Mouse (Mus musculus) midbrain, embryonic 10.5 days (tissue): ENCODE measurements around the gene Rbfox1. TPM values are rescaled to one million over a fixed set of nuclear protein-coding genes. Genes with fewer than 3 reads are reported as not detected.

Experiments
- DNase-seq: peaks from one replicate; pipeline ENCODE4 v3.0.0-alpha.2; 2017; ENCODE audit warnings: low spot score
- H3K27ac ChIP-seq: fragments of 300-500 bp; sonication (generic); replicated peaks from 2 replicates; pipeline ENCODE4 v1.5.1; 2016; ENCODE audit warnings: mild to moderate bottlenecking
- H3K27me3 ChIP-seq: fragments of 300-500 bp; sonication (generic); 2 replicates; pipeline ENCODE4 v1.6.1; 2016; ENCODE audit warnings: low read depth, mild to moderate bottlenecking; ENCODE audit not compliant: poor library complexity, severe bottlenecking
- H3K36me3 ChIP-seq: fragments of 300-500 bp; sonication (generic); 2 replicates; pipeline ENCODE4 v1.6.1; 2016; ENCODE audit warnings: mild to moderate bottlenecking, moderate library complexity
- H3K4me1 ChIP-seq: fragments of 300-500 bp; sonication (generic); 2 replicates; pipeline ENCODE4 v1.6.1; 2016
- H3K4me3 ChIP-seq: fragments of 300-500 bp; sonication (generic); 2 replicates; pipeline ENCODE4 v1.5.1; 2016; ENCODE audit warnings: mild to moderate bottlenecking, moderate library complexity
- H3K9me3 ChIP-seq: fragments of 300-500 bp; sonication (generic); replicated peaks from 2 replicates; pipeline ENCODE4 v1.6.1; 2016; ENCODE audit warnings: mild to moderate bottlenecking
- WGBS: fragments of 180-500 bp; shearing (Covaris S2); methylation state at CpG from one replicate; pipeline ENCODE4 v1.1.7; 2016; 5-methylcytosine and 5-hydroxymethylcytosine counted together
- polyA plus RNA-seq: library from polyadenylated mRNA; unstranded; fragments of >200 nt; fragmentation: Nextera tagmentation; extraction: Ambion mirVana; gene quantifications from 2 replicates; pipeline ENCODE4 v1.2.1, GENCODE M21; 2016

Gene Rbfox1
- polyA plus RNA-seq, 1 experiment from 2014 or later, result 2.5 TPM

DNA sequence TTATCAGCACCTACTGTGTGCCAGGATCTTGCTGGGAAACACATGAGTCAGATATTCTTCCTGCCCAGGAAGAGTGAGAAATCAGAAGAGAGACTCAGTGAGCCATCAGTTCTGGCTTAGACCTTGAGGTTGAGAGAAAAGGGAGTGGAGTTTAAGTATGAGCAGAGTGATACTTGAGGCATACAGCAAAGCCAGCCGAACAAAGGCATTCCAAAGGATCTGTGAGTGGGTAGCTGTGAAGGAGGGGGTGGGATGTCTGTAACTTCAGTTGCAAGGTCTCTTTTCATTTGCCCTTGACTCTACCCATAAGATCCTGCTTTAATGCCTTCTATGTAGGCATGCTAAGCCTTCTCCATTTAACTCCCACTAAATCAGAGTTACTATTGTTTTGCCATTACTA lies 1359.2 kb downstream of the Rbfox1 start:
- H3K27ac ChIP-seq, result no peak overlapping the region
- no peaks in the 10 kb centered on the region for H3K27me3 ChIP-seq
- H3K36me3 ChIP-seq, result no peaks in the 10 kb centered on the region
- WGBS, result 80% methylated on average over 1 of the region's 1 CpGs
- no peak for DNase-seq
- H3K4me1 ChIP-seq, result 0 out of 2 replicates have a peak, but pooled peaks cover under 1% of the 10 kb centered on the region
- no peaks in the 10 kb centered on the region for H3K9me3 ChIP-seq
- H3K4me3 ChIP-seq, result no peak overlapping the region

- 79% methylated on average over 4 of the region's 4 CpGs for WGBS
- Histone ChIP-seq H3K4me3 (no peak overlapping the region), H3K4me1 (peaks cover 10% of the 10 kb centered on the region), H3K27ac (no peak overlapping the region), H3K27me3 (no peaks in the 10 kb centered on the region), H3K9me3 (no peaks in the 10 kb centered on the region), H3K36me3 (no peaks in the 10 kb centered on the region)
- no peak for DNase-seq
These were observed 1366.5 kb downstream of the Rbfox1 start for GRCm38 (mm10) chr16:7251696-7252095.

DNA sequence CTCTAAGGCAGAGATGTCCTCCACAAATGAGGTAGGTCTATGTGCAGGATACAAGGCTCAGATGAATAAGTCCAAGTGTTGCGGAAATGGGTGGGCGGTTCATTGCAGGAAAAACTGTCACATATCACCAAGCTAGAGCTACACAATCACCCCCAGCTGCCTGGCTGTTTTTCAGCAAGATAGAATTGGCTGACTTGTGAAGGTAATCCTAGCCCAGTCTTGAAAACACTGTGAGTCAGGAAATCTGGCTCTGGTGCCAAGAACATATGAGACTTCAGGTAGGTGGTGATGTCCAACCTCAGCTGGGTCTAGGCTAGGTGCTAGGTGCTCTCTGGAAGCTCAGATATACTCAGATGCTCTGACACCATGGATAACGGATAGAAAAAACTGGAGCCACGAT lies 1372.2 kb downstream of the Rbfox1 start:
- no peak for DNase-seq
- Histone ChIP-seq H3K4me1 (no peaks in the 10 kb centered on the region), H3K27ac (no peak overlapping the region), H3K27me3 (no peaks in the 10 kb centered on the region), H3K9me3 (no peaks in the 10 kb centered on the region), H3K4me3 (no peak overlapping the region), H3K36me3 (no peaks in the 10 kb centered on the region)
- 90% methylated on average over 4 of the region's 4 CpGs for WGBS

DNA sequence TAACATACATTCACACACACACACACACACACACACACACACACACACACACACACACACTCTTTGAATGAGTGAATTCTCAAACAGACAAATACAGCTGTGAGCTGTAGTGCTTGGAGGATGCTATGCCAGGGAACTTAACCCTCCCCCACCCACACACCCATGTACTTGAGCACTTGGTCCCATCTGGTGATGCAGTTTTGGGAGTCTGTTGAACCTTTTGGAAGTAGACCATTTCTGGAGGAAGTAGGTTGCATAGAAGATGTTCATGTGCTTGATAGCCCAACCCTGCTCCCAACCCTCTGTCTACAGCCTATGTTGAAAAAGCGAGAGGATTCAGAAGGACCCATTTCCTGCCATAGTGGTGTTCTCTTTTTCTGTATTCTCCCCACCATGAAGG lies 1378.1 kb downstream of the Rbfox1 start:
- DNase-seq, result no peak
- 87% methylated on average over 1 of the region's 1 CpGs for WGBS
- Histone ChIP-seq H3K36me3 (no peaks in the 10 kb centered on the region), H3K4me3 (no peak overlapping the region), H3K27me3 (no peaks in the 10 kb centered on the region), H3K4me1 (no peaks in the 10 kb centered on the region), H3K9me3 (no peaks in the 10 kb centered on the region), H3K27ac (no peak overlapping the region)

GRCm38 (mm10) chr16:7265715-7266114 lies 1380.6 kb downstream of the Rbfox1 start:
- no peak overlapping the region for H3K4me3 ChIP-seq
- no peaks in the 10 kb centered on the region for H3K9me3 ChIP-seq
- DNase-seq, result no peak
- H3K36me3 ChIP-seq, result no peaks in the 10 kb centered on the region
- no peaks in the 10 kb centered on the region for H3K4me1 ChIP-seq
- H3K27ac ChIP-seq, result no peak overlapping the region
- no peaks in the 10 kb centered on the region for H3K27me3 ChIP-seq

GRCm38 (mm10) chr16:7275501-7275900 lies 1390.3 kb downstream of the Rbfox1 start:
- Histone ChIP-seq H3K9me3 (no peaks in the 10 kb centered on the region), H3K27me3 (no peaks in the 10 kb centered on the region), H3K36me3 (no peaks in the 10 kb centered on the region), H3K4me1 (no peaks in the 10 kb centered on the region), H3K4me3 (no peak overlapping the region), H3K27ac (no peak overlapping the region)
- no peak for DNase-seq
- 93% methylated on average over 5 of the region's 5 CpGs for WGBS

- DNase-seq, result no peak
- Histone ChIP-seq H3K27me3 (no peaks in the 10 kb centered on the region), H3K27ac (no peak overlapping the region), H3K4me1 (no peaks in the 10 kb centered on the region), H3K36me3 (no peaks in the 10 kb centered on the region), H3K9me3 (no peaks in the 10 kb centered on the region), H3K4me3 (no peak overlapping the region)
- 62% methylated on average over 1 of the region's 1 CpGs for WGBS
These were observed 1390.7 kb downstream of the Rbfox1 start for GRCm38 (mm10) chr16:7275901-7276300.

DNA sequence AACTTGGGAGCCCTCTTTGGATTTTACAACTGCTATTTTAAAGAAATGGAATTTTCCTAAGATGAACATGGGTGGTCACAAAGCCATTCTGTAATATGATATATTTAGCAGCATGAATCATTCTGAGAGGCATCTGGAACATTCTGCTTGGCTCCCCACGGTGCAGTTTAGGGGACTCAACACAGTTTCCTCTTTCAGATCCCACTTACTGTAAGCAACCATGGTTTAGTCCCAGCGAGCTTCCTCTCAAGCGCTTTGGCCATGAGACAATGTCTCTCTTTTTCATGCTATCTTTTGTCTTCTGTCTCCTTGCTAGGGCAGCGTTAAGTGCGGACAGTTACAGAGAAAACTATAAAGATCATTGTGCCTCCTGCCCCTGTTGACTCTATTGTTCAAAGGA lies 1394.4 kb downstream of the Rbfox1 start:
- H3K27me3 ChIP-seq, result no peaks in the 10 kb centered on the region
- no peak overlapping the region for H3K4me3 ChIP-seq
- no peak for DNase-seq
- no peak overlapping the region for H3K27ac ChIP-seq
- H3K9me3 ChIP-seq, result no peaks in the 10 kb centered on the region
- no peaks in the 10 kb centered on the region for H3K4me1 ChIP-seq
- WGBS, result 80% methylated on average over 5 of the region's 5 CpGs
- H3K36me3 ChIP-seq, result no peaks in the 10 kb centered on the region

DNA sequence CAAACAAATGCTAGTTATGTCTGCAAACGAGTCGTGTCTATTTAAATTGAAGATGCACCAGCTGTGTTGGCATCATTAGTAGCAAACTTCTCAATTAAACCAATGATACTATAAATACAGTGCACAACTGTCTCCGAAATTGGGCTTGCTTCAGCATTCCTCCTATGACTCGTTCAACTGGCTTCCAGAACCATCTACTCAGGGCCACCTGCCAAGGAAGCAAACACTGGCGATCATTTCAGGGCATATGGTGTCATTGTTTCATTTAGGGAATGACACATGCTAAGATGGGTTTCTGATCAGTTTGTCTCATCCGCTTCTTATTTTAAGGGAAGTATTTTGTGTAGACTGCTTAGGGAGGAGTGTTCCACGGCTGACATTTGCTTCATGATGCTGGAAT lies 1397.1 kb downstream of the Rbfox1 start:
- Histone ChIP-seq H3K27ac (no peak overlapping the region), H3K9me3 (no peaks in the 10 kb centered on the region), H3K4me1 (no peaks in the 10 kb centered on the region), H3K27me3 (no peaks in the 10 kb centered on the region), H3K36me3 (no peaks in the 10 kb centered on the region), H3K4me3 (no peak overlapping the region)
- no peak for DNase-seq
- 91% methylated on average over 7 of the region's 7 CpGs for WGBS

DNA sequence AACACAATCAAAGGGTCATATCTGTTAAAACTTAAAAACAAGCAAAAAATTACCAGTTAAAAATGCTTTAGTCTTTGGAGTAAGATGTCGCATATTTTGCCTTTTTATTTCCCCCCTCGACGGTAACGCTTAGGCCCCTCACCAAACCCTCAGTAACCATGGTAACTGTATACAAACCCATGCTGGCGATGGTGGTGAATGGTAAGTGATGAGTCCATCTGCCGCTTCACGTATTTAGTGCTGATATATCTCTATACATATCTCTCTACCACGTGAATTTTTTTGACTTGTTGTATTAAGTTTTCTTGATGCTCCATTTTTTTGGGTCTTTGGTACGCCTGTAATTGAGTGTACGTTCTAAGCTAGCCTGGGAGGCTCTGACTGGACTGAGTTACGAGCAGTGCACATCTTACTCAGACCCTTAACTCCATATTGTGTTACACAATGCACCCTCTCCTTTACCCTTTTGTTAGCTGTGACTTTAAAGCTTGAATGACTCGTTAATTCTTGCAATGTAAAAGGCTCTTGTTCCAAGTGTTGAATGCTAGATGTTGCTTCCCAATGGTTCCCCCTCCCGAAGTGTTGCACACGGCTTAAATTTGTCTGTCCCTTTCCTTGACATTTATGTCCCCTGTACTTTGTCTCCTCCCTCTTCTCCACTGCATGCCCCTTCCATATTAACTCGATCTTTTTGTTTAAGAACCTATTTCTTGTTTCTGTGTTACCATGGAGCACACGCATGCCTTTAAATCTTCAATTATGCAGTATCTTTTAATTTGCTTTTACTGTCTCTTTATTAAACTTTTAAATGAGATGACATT lies 1408.0 kb downstream of the Rbfox1 start:
- no peaks in the 10 kb centered on the region for H3K36me3 ChIP-seq
- no peak overlapping the region for H3K27ac ChIP-seq
- H3K27me3 ChIP-seq, result no peaks in the 10 kb centered on the region
- H3K9me3 ChIP-seq, result no peaks in the 10 kb centered on the region
- peaks cover 5% of the 10 kb centered on the region; the same call in 1 of the 2 replicates for H3K4me1 ChIP-seq
- DNase-seq, result no peak
- H3K4me3 ChIP-seq, result no peak overlapping the region
- WGBS, result 69% methylated on average over 16 of the region's 16 CpGs

DNA sequence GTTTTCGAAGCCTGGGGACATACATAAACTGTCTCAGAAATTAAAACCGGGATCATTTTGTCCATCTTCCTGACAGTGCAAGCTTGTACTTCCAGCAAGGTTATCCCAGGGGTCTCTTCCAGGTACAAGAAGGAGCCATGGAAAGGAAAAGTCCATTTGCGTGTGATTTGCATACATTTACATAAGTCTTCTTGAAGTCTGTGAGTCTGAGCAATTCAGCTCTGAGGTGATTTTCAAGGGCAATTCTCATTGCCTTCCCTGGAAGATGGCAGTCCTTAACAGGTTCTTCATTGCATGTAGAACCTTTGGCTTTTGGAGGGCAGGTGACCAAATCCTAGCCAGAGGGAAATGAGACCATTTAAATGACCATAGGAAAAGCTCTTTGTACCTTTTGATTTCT lies 1417.3 kb downstream of the Rbfox1 start:
- Histone ChIP-seq H3K9me3 (no peaks in the 10 kb centered on the region), H3K4me1 (no peaks in the 10 kb centered on the region), H3K27ac (no peak overlapping the region), H3K36me3 (no peaks in the 10 kb centered on the region), H3K27me3 (no peaks in the 10 kb centered on the region), H3K4me3 (no peak overlapping the region)
- DNase-seq, result no peak
- 72% methylated on average over 3 of the region's 3 CpGs for WGBS

DNA sequence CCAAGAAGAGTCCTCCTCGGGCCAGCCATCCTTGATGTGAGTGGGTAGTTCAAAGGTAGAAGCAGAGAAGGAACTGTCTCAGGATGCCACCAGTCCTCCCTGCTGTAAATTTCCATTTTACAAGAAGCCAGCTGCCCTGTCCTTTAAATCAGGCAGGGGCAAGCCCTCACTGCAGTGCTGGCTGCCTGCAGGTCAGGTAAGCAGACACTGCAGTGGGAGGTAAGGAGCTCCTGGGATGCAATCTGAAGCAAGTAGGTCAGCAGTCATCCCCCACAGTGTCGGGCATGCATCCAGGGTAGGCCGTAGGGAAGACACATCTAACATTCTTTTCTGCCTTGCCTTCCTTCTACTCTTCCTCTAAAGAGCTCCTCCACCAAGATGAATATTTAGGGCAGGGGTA lies 1444.0 kb downstream of the Rbfox1 start:
- no peaks in the 10 kb centered on the region for H3K27me3 ChIP-seq
- H3K36me3 ChIP-seq, result no peaks in the 10 kb centered on the region
- H3K4me3 ChIP-seq, result no peak overlapping the region
- 83% methylated on average over 3 of the region's 3 CpGs for WGBS
- no peaks in the 10 kb centered on the region for H3K4me1 ChIP-seq
- H3K27ac ChIP-seq, result no peak overlapping the region
- DNase-seq, result no peak
- no peaks in the 10 kb centered on the region for H3K9me3 ChIP-seq

DNA sequence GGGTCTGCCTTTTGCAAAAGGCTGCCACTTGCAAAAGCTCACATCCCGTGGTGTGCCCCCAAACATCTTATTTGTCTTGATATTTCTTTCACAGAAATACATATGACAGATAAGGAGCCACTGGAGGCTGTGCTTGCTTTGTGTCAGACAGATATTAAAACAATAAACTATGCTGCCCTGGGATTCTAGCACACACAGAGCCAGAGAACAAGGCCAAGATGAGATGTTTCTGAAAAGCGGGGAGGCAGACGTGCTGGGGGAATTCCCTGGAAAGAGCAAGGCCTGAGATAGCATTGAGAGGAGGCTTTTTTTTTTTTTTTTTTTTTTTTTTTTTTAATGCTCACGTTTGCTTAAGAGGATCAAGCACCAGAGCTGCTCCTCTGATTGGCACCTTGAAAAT lies 1456.0 kb downstream of the Rbfox1 start:
- Histone ChIP-seq H3K4me1 (0 out of 2 replicates have a peak, but pooled peaks cover 3% of the 10 kb centered on the region), H3K4me3 (no peak overlapping the region), H3K36me3 (no peaks in the 10 kb centered on the region), H3K27ac (no peak overlapping the region), H3K9me3 (no peaks in the 10 kb centered on the region), H3K27me3 (no peaks in the 10 kb centered on the region)
- DNase-seq, result no peak
- WGBS, result 47% methylated on average over 4 of the region's 4 CpGs
